Mouse (Mus musculus): ENCODE measurements around the gene Slamf9. TPM values are rescaled to one million over a fixed set of nuclear protein-coding genes. Genes with fewer than 3 reads are reported as not detected.

Gene Slamf9
- polyA plus RNA-seq, 1 experiment = 13.1 TPM

- TF ChIP-seq POLR2A (IDR thresholded peaks at IDR 0.05; ENCODE audit: control insufficient read depth, low read depth, low read length) (0 out of 2 replicates have a peak, but pooled peaks have one; percentile 1), CTCF (IDR thresholded peaks at IDR 0.05; ENCODE audit: control insufficient read depth, insufficient read depth, insufficient replicate concordance, low read depth, low read length) (no peak)
- H3K27ac ChIP-seq (ENCODE audit: control insufficient read depth, insufficient read depth, low read depth, low read length) = peak overlapping the region; percentile 45
- no peaks in the 10 kb centered on the region for H3K36me3 ChIP-seq (ENCODE audit: control insufficient read depth, insufficient read depth, low read length)
- H3K27me3 ChIP-seq (ENCODE audit: control insufficient read depth, insufficient read depth, low read length) = no peaks in the 10 kb centered on the region
- H3K4me3 ChIP-seq (ENCODE audit: control insufficient read depth, low read depth, low read length) = peak overlapping the region; percentile 65
- H3K4me1 ChIP-seq (ENCODE audit: control insufficient read depth, insufficient read depth, low read length) = peaks cover 25% of the 10 kb centered on the region
These were observed 25.6 kb downstream of the Slamf9 start for GRCm38 (mm10) chr1:172500451-172501370.

DNA sequence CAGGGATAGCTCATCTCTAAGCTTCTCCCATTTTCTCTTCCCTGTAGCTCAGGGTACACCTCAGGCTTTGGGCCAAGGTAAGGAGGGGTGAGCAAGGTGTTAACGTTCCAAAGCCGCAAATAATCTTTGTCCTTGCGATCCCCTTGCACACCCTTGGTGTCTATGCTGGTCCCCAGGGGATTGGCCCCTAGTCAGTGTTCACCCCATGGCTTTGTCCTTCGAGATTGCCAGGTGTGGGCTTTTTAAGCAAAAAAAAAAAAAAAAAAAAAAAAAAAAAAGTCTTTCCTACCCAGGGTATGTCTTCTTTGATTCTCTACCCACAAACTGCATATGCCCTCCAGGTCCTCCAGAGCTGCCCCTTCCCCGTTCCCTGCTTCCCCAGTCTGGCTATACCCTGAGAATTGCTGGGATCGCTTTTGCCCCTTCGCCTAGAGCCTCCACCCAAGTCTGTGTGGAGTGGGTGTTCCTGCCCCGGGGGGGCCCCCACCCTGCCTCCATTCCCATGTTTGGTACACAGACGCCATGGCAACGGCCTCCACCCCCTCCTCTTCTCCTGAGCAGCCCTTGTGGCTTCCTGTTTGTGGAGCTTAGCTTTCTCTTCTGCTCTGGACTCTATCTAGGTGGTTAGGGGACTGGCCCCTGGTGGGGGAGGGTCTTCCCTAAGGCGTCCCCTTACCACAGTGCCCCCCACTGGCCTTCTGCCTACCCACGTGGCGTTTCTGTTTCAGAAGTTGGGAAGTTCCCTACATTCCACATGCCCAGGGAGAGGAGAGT is 26.4 kb downstream of the Slamf9 start:
- Histone ChIP-seq H3K4me1 (ENCODE audit: control insufficient read depth, insufficient read depth, low read length) (peaks cover 20% of the 10 kb centered on the region), H3K36me3 (ENCODE audit: control insufficient read depth, insufficient read depth, low read length) (no peaks in the 10 kb centered on the region), H3K4me3 (ENCODE audit: control insufficient read depth, low read depth, low read length) (peak overlapping the region; percentile 3; the same call in 1 of the 2 replicates), H3K27me3 (ENCODE audit: control insufficient read depth, insufficient read depth, low read length) (no peaks in the 10 kb centered on the region), H3K27ac (ENCODE audit: control insufficient read depth, insufficient read depth, low read depth, low read length) (peak overlapping the region; percentile 20; the same call in 1 of the 2 replicates)
- TF ChIP-seq CTCF (IDR thresholded peaks at IDR 0.05; ENCODE audit: control insufficient read depth, insufficient read depth, insufficient replicate concordance, low read depth, low read length) (no peak), POLR2A (IDR thresholded peaks at IDR 0.05; ENCODE audit: control insufficient read depth, low read depth, low read length) (no peak)

DNA sequence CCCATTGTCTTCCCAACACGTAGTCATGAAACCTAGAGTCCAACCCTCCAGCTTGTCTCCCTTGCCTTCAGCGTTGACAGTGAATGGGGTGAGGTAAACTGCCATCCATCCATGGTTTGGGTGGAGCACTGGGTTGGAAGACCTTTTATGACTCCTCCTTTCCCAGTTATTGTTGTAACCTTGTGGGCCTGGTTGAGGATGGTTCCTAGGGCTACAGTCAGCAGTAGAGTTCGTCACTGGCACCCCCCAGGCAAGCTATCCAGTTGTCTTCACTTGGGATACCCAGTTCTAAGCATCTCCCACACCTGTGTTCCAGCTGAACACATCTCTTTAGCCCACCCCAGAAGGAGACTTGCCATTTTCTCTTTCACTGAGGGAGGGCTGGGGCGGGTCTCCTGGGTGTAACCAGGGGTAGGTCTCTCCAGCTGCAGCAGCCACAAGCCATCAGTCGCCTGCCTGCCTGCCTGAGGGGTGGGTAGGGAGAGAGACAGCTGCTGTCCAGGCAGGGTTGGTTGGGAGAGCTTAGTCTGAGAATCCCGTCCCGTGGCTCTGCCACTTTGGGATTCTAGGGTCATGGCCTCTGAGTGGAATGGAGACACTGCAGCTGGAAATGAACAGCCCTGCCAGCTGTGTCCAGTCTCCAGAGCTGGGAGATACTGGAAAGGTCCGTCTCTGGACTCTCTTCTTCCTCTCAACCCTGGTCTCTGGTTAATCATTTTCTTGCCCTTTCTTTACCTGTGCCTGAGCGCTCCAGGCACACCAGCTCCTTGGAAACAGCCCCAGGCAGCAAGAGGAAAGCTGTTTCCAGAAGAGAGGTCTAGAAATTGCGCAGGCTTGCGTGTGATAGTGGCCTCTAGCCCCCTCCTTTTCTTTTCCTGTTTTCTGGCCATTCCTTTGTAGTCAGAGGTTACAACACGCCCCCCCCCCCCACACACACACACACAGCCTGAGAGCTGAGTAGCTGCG is 27.3 kb downstream of the Slamf9 start:
- Histone ChIP-seq H3K4me3 (ENCODE audit: control insufficient read depth, low read depth, low read length) (no peak overlapping the region), H3K36me3 (ENCODE audit: control insufficient read depth, insufficient read depth, low read length) (no peaks in the 10 kb centered on the region), H3K4me1 (ENCODE audit: control insufficient read depth, insufficient read depth, low read length) (peaks cover 20% of the 10 kb centered on the region), H3K27ac (ENCODE audit: control insufficient read depth, insufficient read depth, low read depth, low read length) (peak overlapping the region; percentile 20; the same call in 1 of the 2 replicates), H3K27me3 (ENCODE audit: control insufficient read depth, insufficient read depth, low read length) (no peaks in the 10 kb centered on the region)
- TF ChIP-seq POLR2A (IDR thresholded peaks at IDR 0.05; ENCODE audit: control insufficient read depth, low read depth, low read length) (no peak), CTCF (IDR thresholded peaks at IDR 0.05; ENCODE audit: control insufficient read depth, insufficient read depth, insufficient replicate concordance, low read depth, low read length) (no peak)

- Histone ChIP-seq H3K27me3 (ENCODE audit: control insufficient read depth, insufficient read depth, low read length) (no peaks in the 10 kb centered on the region), H3K27ac (ENCODE audit: control insufficient read depth, insufficient read depth, low read depth, low read length) (no peak overlapping the region), H3K4me3 (ENCODE audit: control insufficient read depth, low read depth, low read length) (no peak overlapping the region), H3K36me3 (ENCODE audit: control insufficient read depth, insufficient read depth, low read length) (no peaks in the 10 kb centered on the region), H3K4me1 (ENCODE audit: control insufficient read depth, insufficient read depth, low read length) (peaks cover 20% of the 10 kb centered on the region)
- TF ChIP-seq CTCF (IDR thresholded peaks at IDR 0.05; ENCODE audit: control insufficient read depth, insufficient read depth, insufficient replicate concordance, low read depth, low read length) (no peak), POLR2A (IDR thresholded peaks at IDR 0.05; ENCODE audit: control insufficient read depth, low read depth, low read length) (no peak)
These were observed 28.2 kb downstream of the Slamf9 start for GRCm38 (mm10) chr1:172503111-172503997.

GRCm38 (mm10) chr1:172504756-172505155 is 29.6 kb downstream of the Slamf9 start:
- TF ChIP-seq POLR2A (IDR thresholded peaks at IDR 0.05; ENCODE audit: control insufficient read depth, low read depth, low read length) (no peak), CTCF (IDR thresholded peaks at IDR 0.05; ENCODE audit: control insufficient read depth, insufficient read depth, insufficient replicate concordance, low read depth, low read length) (no peak)
- no peak overlapping the region for H3K27ac ChIP-seq (ENCODE audit: control insufficient read depth, insufficient read depth, low read depth, low read length)
- H3K4me1 ChIP-seq (ENCODE audit: control insufficient read depth, insufficient read depth, low read length) = peaks cover 20% of the 10 kb centered on the region
- no peak overlapping the region for H3K4me3 ChIP-seq (ENCODE audit: control insufficient read depth, low read depth, low read length)
- no peaks in the 10 kb centered on the region for H3K36me3 ChIP-seq (ENCODE audit: control insufficient read depth, insufficient read depth, low read length)
- no peaks in the 10 kb centered on the region for H3K27me3 ChIP-seq (ENCODE audit: control insufficient read depth, insufficient read depth, low read length)

DNA sequence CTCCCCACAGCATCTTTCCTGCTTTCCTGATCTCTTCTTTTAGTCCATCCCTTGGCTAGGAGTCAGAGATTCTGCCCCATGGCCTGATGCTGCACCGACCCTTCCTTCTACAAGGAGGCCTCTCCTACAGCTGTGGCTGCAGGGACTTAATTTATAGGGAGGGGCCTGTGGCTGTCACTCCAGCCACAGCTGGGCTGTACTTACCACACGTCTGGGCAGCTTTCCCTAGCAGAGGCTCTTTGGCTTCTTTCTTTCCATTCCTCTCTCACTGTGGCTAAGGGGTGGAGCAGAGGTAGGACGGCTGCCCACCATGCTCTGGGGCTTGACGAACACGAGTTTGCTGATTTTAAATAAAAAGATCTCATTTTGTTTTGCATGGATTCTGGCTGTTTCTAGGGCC is 31.8 kb downstream of the Slamf9 start:
- Histone ChIP-seq H3K27me3 (ENCODE audit: control insufficient read depth, insufficient read depth, low read length) (no peaks in the 10 kb centered on the region), H3K4me1 (ENCODE audit: control insufficient read depth, insufficient read depth, low read length) (peaks cover 7% of the 10 kb centered on the region), H3K4me3 (ENCODE audit: control insufficient read depth, low read depth, low read length) (no peak overlapping the region), H3K27ac (ENCODE audit: control insufficient read depth, insufficient read depth, low read depth, low read length) (no peak overlapping the region), H3K36me3 (ENCODE audit: control insufficient read depth, insufficient read depth, low read length) (no peaks in the 10 kb centered on the region)
- TF ChIP-seq CTCF (IDR thresholded peaks at IDR 0.05; ENCODE audit: control insufficient read depth, insufficient read depth, insufficient replicate concordance, low read depth, low read length) (no peak), POLR2A (IDR thresholded peaks at IDR 0.05; ENCODE audit: control insufficient read depth, low read depth, low read length) (no peak)
